Mouse (Mus musculus): ENCODE results near the gene Vgll4. TPM values are rescaled to one million over a fixed set of nuclear protein-coding genes. Genes with fewer than 3 reads are reported as not detected.

Vgll4 gene
- total and polyA plus RNA-seq, 3 experiments: 34.6 to 73.7 (median 37.3) TPM

DNA sequence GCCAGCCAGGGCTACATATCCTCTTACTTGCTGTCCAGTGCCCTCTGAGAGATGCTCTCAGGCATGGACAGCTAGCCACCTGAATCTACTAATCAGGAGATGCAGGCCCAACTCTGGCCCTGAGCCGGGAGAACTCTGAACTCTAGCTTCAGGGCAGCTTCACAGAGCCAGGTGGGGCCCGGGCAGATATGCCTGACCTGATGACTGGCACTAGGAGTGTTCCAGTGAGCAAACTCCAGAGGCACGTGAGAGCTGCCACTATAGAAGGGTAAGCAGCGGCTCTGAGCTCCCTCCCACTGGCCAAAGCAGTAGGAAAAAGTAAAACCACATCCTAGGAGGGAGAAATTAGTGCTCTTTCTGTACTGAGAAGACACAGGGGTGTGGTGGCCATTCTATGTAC is 43.8 kb upstream of the Vgll4 start:
- Histone ChIP-seq H3K9me3 (replicated peaks; ENCODE audit: low read length) (no peaks in the 10 kb centered on the region), H3K79me2 (replicated peaks; ENCODE audit: control insufficient read depth, extremely low read depth, insufficient read depth, poor library complexity, severe bottlenecking) (no peaks in the 10 kb centered on the region), H3K4me2 (ENCODE audit: insufficient read depth, low read depth, poor library complexity, severe bottlenecking) (no peak overlapping the region), H3K4me3 (replicated peaks in 1 of 3; ENCODE audit: low read depth in 2 of 3, low read length in 2 of 3, poor library complexity in 1 of 3) (no peak overlapping the region), H3K27me3 (replicated peaks) (no peaks in the 10 kb centered on the region), H3K27ac (ENCODE audit: insufficient read depth, low read depth) (peak overlapping the region; percentile 10; the same call in 1 of the 2 replicates), H3K36me3 (replicated peaks in 1 of 2; ENCODE audit: control insufficient read depth in 1 of 2, insufficient read depth in 1 of 2, low read length in 1 of 2) (peaks cover 12 to 55% of the 10 kb centered on the region in 2 experiments), H3K9ac (ENCODE audit: insufficient read depth, low read depth) (no peak overlapping the region), H3K4me1 (ENCODE audit: control insufficient read depth in 1 of 2, insufficient read depth in 2 of 2) (peaks cover 30 to 67% of the 10 kb centered on the region in 2 experiments)
- TF ChIP-seq ELF1 (IDR thresholded peaks at IDR 0.05; ENCODE audit: low read depth, low read length): no peak
- no peak for TF ChIP-seq RAD21 (IDR thresholded peaks at IDR 0.05; ENCODE audit: low read depth, low read length)
- TF ChIP-seq MAZ (IDR thresholded peaks at IDR 0.05; ENCODE audit: low read depth, low read length): no peak
- peak; percentile 81 for TF ChIP-seq BHLHE40 (IDR thresholded peaks at IDR 0.05; ENCODE audit: low read depth, low read length)
- TF ChIP-seq EP300 (IDR thresholded peaks at IDR 0.05; ENCODE audit: low read length): 0 out of 2 replicates have a peak, but pooled peaks have one; percentile 22
- in situ Hi-C loops (cut with MboI; ENCODE audit: low pct_ligation_motif_present, low pct_unique_long_range_greater_than_20kb, low sequenced_read_pairs) (no loop called here), dilution Hi-C loops (cut with MboI; ENCODE audit: extremely low pct_ligation_motif_present, extremely low pct_unique_long_range_greater_than_20kb, low sequenced_read_pairs) (no loop called here)
- DNase-seq (ENCODE audit: extremely low read depth): no peak

DNA sequence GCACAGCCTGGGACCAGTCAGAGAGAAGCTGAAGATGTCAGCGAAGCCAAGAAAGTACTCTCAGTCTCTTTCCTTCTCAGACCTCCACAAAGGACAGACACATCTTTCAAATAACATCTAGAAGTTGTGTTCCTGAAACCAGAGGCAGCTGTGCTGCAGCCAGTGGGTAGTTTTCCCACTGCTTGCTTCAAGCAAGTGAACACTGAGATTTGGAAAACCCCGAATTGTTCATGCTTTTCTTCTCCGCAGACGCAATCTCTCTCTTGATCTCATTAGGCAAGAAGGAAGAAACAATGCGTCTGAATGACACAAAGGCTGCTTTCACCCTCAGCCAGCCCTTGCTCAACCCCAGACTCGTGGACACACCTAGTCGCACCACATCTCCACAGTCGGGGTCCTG is 42.0 kb upstream of the Vgll4 start:
- no peaks in the 10 kb centered on the region for H3K27me3 ChIP-seq (replicated peaks)
- dilution Hi-C loops (cut with MboI; ENCODE audit: extremely low pct_ligation_motif_present, extremely low pct_unique_long_range_greater_than_20kb, low sequenced_read_pairs): no loop called here

More for the DNA sequence above, 42.0 kb upstream of the Vgll4 start:
- peak; percentile 76 for DNase-seq (ENCODE audit: extremely low read depth)
- Histone ChIP-seq H3K4me1 (ENCODE audit: control insufficient read depth in 1 of 2, insufficient read depth in 2 of 2) (peaks cover 42 to 79% of the 10 kb centered on the region in 2 experiments), H3K9me3 (replicated peaks; ENCODE audit: low read length) (no peaks in the 10 kb centered on the region), H3K79me2 (replicated peaks; ENCODE audit: control insufficient read depth, extremely low read depth, insufficient read depth, poor library complexity, severe bottlenecking) (no peaks in the 10 kb centered on the region), H3K4me3 (replicated peaks in 1 of 3; ENCODE audit: low read depth in 2 of 3, low read length in 2 of 3, poor library complexity in 1 of 3) (no peak overlapping the region), H3K27ac (ENCODE audit: insufficient read depth, low read depth) (peak overlapping the region; percentile 97), H3K9ac (ENCODE audit: insufficient read depth, low read depth) (peak overlapping the region; percentile 59), H3K4me2 (ENCODE audit: insufficient read depth, low read depth, poor library complexity, severe bottlenecking) (peak overlapping the region; percentile 61), H3K36me3 (replicated peaks in 1 of 2; ENCODE audit: control insufficient read depth in 1 of 2, insufficient read depth in 1 of 2, low read length in 1 of 2) (peaks cover 9 to 46% of the 10 kb centered on the region in 2 experiments)
- TF ChIP-seq SIN3A (IDR thresholded peaks at IDR 0.05; ENCODE audit: low read length): peak; percentile 55
- TF ChIP-seq UBTF (IDR thresholded peaks at IDR 0.05; ENCODE audit: low read depth, low read length): no peak; the same call in 1 of the 2 replicates
- TF ChIP-seq MAZ (IDR thresholded peaks at IDR 0.05; ENCODE audit: low read depth, low read length): 0 out of 2 replicates have a peak, but pooled peaks have one; percentile 16
- TF ChIP-seq IRF4 (IDR thresholded peaks at IDR 0.05; ENCODE audit: low read depth, low read length): peak; percentile 87
- TF ChIP-seq ZNF384 (IDR thresholded peaks at IDR 0.05; ENCODE audit: low read depth, low read length): no peak
- peak; percentile 77 for TF ChIP-seq EP300 (IDR thresholded peaks at IDR 0.05; ENCODE audit: low read length)
- TF ChIP-seq CHD2 (IDR thresholded peaks at IDR 0.05; ENCODE audit: low read length): no peak
- TF ChIP-seq ETS1 (conservative IDR thresholded peaks at IDR 0.05; ENCODE audit: low read depth, low read length): peak; percentile 92
- TF ChIP-seq MEF2A (IDR thresholded peaks at IDR 0.05; ENCODE audit: borderline replicate concordance, low read depth, low read length): peak; percentile 87
- peak; percentile 82; the same call in 1 of the 2 replicates for TF ChIP-seq MYC (IDR thresholded peaks at IDR 0.05; ENCODE audit: low read depth, low read length)
- TF ChIP-seq TBP (conservative IDR thresholded peaks at IDR 0.05; ENCODE audit: low read depth, low read length): 0 out of 2 replicates have a peak, but pooled peaks have one; percentile 42
- TF ChIP-seq NELFE (IDR thresholded peaks at IDR 0.05; ENCODE audit: low read depth, low read length): no peak
- 0 out of 2 replicates have a peak, but pooled peaks have one; percentile 39 for TF ChIP-seq JUND (conservative IDR thresholded peaks at IDR 0.05; ENCODE audit: low read depth, low read length)
- no peak for TF ChIP-seq POLR2AphosphoS2 (IDR thresholded peaks at IDR 0.05; ENCODE audit: low read depth, low read length)
- TF ChIP-seq BHLHE40 (IDR thresholded peaks at IDR 0.05; ENCODE audit: low read depth, low read length): peak; percentile 73
- TF ChIP-seq MAFK (IDR thresholded peaks at IDR 0.05; ENCODE audit: insufficient replicate concordance, low read length): no peak
- TF ChIP-seq POLR2A (IDR thresholded peaks at IDR 0.05; ENCODE audit: low read depth, low read length): 0 out of 2 replicates have a peak, but pooled peaks have one; percentile 25
- peak; percentile 40; the same call in 1 of the 2 replicates for TF ChIP-seq ZKSCAN1 (IDR thresholded peaks at IDR 0.05; ENCODE audit: borderline replicate concordance, low read depth, low read length)
- TF ChIP-seq KAT2A (IDR thresholded peaks at IDR 0.05; ENCODE audit: insufficient replicate concordance, low read length): 0 out of 2 replicates have a peak, but pooled peaks have one; percentile 25
- no peak for TF ChIP-seq ELF1 (IDR thresholded peaks at IDR 0.05; ENCODE audit: low read depth, low read length)
- no peak for TF ChIP-seq HCFC1 (IDR thresholded peaks at IDR 0.05; ENCODE audit: low read depth, low read length)
- TF ChIP-seq CTCF (conservative IDR thresholded peaks at IDR 0.05 in 1 of 2, IDR thresholded peaks at IDR 0.05 in 1 of 2; ENCODE audit: low read depth in 2 of 2, low read length in 2 of 2): no peak
- TF ChIP-seq TCF12 (IDR thresholded peaks at IDR 0.05; ENCODE audit: low read depth, low read length): peak; percentile 93; the same call in 1 of the 2 replicates
- TF ChIP-seq MXI1 (IDR thresholded peaks at IDR 0.05; ENCODE audit: low read depth, low read length): no peak
- no peak for TF ChIP-seq ZC3H11A (IDR thresholded peaks at IDR 0.05; ENCODE audit: low read depth, low read length)
- TF ChIP-seq RCOR1 (conservative IDR thresholded peaks at IDR 0.05; ENCODE audit: low read depth, low read length): no peak; the same call in 1 of the 2 replicates
- in situ Hi-C loops (cut with MboI; ENCODE audit: low pct_ligation_motif_present, low pct_unique_long_range_greater_than_20kb, low sequenced_read_pairs): no loop called here

Measured in CH12.LX (cell line).